Mouse (Mus musculus) erythroblast, adult 5-6 weeks (primary cell): ENCODE data around the gene Fes. TPM values are rescaled to one million over a fixed set of nuclear protein-coding genes. Genes with fewer than 3 reads are reported as not detected.

Experiments
- ATAC-seq: replicated peaks from 2 replicates; pipeline ENCODE4 v1.8.0; 2016; ENCODE audit warnings: moderate number of reproducible peaks, mild to moderate bottlenecking, moderate TSS enrichment, inconsistent platforms; ENCODE audit not compliant: poor library complexity, low FRiP score, severe bottlenecking
- total RNA-seq, 2 experiments: library from RNA; stranded (forward) in 1 of 2; stranded (reverse) in 1 of 2; fragments of 150-400 nt in 1 of 2; fragments of 200-764, 138-1000 nt in 1 of 2; gene quantifications; 2 replicates each; pipeline versions ENCODE4 v1.2.3 to v1.2.4; 2015 to 2017; ENCODE audit warnings: low replicate concordance in 2 of 2

Gene Fes
- total RNA-seq, 2 experiments from 2014 or later: 31.2 to 56.5 TPM

DNA sequence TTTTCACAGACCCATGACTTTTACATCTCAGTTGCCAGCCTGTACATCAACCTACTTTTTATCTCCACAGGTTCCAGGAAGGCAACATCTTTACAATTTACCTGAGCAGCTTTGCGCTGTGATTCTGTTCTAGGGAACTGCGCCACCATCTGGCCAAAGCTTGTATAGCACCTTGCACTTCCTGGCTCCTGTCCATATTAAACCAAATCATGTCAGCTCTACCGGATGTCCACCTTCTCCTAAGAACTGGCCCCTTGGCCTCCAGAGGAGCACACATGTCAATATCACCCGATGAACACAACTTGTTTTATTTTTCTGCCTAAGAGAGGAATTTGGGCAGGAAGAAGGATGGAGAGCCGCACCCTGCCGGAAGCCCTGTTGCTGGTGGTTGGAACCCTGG, 10.3 kb downstream of the Fes start:
- ATAC-seq: peak; percentile 45; the same call in 1 of the 2 replicates

DNA sequence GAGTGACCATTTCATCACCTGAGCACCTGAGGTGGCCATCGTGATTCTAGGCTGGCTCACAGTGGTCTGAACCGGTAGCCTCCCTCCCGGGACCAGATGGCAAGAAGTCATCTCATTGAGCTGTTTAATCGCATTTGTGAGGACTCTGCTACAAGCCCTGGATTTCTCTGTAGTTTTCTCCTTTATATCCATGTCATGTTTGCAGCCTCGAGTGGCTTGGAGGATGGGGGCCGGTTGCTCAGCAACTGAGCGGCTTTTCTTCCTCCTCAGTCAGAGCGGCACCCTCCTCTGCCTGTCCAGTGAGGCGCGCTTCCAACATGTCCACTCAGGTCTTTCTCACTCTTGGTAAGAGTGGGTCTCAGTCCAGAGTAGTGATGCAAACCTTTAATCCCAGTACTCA, 11.6 kb downstream of the Fes start:
- ATAC-seq: no peak

DNA sequence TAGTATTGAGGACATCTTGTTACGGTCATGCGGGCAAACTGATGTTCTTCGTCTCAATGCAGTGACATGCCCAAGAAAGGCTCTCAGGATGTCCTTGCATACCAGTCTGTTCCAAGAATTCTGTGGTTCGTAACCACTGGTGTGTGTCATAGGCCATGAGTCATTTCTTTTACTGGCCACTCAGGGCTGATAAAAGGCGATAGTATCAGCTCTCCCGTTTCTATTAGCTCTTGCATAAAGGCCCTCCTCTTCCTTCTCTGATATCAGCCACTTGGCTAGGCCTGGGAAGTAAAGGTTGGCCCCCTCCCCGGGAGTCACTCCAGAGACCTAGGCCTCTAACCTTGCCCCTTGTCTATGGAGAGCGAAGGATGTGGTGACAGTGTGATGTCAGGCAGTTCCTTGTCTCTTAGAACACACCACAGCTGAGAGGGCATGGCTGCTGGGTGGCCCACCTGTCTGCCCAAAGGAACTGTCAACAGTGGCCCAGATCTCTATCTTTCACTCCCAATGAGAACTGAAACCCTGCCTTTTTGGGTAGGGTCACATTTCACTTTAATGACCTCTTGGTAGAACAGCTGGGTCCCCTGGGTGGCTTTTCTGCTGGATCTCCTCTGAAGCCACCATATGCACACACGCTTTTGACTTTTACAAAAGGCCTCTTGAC, 12.2 kb downstream of the Fes start:
- no peak for ATAC-seq

DNA sequence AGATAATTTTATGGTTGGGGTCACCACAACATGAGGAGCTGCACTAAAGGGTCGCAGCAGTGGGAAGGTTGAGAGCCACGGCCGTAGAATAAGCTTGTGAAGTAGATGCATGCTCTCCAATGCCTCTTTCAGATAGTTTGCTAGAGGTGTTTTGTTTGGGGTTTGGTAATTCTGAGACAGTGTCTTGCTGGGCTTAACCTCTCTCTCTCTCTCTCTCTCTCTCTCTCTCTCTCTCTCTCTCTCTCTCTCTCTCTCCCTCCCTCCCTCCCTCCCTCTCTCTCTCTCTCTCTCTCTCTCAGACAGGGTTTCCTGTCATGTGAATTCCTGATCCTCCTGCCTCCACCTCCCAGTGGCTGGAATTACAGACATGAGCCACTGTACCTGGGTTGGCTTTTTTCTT, 13.0 kb downstream of the Fes start:
- ATAC-seq: no peak

DNA sequence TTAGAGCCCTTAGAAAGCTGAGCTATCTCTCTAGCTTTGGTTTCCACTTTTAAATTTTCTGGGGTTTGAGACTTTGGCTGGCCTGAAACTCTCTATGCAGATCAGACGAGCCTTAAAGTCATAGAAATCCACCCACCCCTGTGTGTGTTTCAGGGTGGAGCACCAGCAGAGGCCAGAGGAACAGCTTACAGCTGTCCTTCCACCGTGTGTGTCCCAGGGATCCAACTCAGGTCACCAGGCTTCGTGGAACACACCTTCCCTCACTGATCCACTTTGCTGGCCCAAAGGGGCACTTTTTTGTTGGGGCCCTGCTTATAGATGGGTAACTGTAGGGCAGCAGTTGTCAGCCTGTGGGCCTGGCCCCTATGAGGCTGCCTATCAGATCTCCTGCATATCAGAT, 13.5 kb downstream of the Fes start:
- no peak for ATAC-seq

DNA sequence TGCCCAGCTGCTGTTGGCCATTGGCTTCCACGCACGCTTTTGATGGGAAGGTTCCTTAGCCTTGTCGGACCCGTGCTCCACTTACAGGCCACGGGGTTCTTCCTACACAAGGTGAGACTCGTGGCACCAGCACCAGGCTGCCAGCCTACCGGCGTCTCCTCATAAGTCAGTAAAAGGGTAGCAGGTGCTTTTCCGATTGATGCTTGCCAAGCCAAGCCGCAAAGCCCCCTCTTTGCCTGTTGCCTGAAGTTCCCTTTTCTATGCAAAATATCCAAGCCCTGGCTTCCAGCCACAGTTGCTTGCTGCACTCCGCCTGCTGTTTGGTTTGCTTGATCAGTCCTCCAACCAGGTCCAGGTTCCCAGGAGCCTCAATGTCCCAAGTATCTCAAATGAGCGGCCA, 13.9 kb downstream of the Fes start:
- ATAC-seq: no peak

DNA sequence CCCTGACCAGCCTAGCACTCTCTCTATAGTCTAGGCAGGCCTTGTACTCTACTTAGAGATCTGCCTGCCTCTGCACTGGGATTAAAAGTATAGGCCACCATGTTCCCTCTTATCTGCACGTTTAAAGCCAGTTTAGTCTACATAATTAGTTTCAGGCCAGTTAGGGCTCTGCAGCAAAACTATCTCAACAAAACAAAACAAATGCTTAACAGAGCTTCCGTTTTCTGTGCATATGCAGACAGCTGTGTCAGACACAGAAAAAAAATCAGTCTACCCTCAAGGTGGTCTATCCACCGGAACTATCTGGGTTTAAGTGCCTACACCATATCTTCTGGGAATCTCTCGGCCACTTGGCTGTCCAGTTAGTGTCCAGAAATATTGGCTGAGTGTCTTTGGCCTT, 14.4 kb downstream of the Fes start:
- ATAC-seq: no peak

DNA sequence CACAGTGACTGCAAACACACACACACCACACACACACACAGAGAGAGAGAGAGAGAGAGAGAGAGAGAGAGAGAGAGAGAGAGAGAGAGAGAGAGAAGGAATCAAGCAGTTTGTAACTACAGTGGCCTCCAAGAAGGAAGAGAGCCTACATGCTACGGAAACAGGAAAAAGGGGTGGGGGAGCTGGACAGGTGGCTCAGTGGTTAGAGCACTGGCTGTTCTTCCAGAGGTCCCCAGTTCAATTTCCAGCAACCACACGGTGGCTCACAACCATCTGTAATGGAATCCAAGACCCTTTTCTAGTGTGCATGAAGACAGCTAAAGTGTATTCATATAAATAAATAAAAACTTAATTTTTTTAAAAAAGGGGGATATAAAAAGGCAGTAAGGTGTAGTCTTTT, 15.1 kb downstream of the Fes start:
- ATAC-seq: no peak

DNA sequence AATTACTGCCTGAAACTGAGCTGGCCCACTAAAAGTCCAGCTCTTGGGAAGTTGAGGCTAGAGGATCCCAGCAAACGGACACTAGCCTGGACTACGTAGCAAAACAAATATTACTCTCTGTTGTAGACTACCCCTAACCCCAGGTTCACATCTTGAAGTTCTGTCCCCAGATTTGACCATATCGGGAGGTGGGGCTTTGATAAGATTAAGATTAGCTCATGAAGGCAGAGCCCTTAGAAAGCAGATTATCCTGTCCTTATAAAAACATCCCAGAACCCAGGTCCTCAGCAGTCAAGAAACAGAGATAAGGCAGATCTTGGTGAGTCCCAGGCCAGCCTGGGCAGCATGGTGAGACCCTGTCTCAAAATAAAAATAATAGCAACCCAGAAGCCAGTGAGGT, 15.6 kb downstream of the Fes start:
- no peak for ATAC-seq

DNA sequence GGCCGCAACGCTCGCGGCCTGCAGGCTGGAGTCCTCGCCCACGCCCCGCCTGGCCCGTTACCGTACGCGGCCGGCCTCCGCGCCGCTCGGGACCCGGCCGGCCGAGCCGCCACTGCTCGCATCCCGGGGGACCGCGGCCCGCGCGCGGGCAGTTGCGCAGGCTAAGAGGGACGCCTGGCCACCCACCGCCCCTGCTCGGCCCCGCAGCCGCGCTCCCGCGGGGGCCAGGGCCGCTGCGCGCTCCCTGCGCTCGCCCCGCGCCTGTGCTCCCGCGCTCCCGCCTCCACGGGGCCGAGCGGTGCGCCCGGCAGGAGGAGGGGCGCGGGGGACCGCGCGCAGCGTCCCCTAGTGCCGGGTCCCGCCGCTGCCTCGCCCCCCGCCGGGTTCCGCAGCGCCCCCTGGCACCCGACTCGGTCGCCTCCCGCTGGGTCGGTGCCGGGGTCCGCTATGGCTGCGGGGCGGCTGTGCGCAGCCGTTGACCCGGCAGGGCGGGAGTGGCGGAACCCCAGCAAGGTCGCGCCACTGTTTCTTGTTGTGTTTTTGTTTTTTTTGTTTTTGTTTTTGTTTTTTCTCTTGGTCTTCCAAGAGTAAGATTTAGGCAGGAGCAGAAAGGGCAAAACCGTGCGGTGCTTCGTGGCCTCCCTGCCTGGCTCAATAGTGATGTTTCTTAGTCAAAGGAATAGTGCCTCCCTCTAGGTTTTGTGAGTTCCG, 16.6 kb downstream of the Fes start, which contains the start of gene Man2a2:
Gene Man2a2 (minus strand): TSS at position 335 of the 711 bp plus-strand sequence.
- no peak for ATAC-seq

DNA sequence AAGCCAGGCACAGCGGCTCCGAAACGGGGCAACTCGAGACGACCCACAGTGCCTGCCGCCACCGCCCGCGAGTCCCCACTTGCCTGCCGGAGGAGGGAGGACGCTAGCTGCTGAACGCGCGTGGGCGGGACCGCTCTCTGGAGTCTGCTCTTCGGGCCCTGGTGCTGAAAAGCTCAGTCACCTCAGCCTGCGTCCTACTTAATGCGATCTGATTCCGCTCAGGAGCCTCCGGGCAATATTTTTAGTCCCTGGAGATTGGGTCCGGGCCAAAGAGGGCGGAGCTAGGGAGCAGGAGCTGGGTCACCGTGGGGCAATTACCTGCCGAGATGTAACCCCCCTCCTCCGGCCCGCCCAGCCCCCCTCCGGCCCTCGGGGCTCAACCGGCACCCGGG, 17.1 kb downstream of the Fes start:
- ATAC-seq: no peak

DNA sequence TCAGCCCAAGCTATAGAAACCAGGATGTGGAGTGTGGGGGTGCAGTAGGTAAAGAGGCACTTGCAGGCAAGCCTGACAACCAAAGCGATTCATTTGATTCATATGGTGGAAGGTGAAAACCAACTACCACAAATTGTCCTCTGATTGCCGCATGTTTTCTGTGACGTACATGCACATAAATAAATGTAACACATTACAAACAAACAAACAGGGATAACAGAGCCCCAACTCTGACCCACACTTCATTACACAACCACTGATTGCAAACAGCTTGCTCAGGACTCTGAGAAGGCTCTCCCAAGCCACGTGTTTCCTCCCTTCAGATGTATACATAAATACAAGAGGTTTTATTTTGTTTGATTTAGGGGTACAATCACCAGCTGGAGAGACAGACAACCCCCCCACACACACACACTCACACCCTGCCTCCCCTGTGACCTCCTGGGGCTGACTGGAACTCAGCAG, 17.7 kb downstream of the Fes start:
- no peak for ATAC-seq

DNA sequence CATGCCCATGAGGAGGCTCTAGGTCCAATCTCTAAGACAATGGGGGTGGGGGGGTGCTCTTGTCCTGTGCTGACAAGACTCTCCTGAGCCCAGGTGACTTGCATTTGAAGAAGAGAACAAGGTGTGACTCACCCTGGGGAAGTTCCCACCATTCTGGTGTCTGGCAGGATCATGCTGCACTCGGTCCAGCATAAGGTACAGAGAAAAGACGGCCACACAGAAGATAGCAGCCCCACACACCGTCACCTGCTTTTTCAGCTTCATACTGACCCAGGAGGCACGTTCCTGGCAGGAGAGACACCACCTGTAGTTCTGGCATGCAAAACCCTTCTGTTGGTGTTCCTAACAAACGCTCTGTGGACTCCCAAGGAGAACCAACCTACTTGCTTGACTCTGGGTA, 18.3 kb downstream of the Fes start:
- no peak for ATAC-seq

DNA sequence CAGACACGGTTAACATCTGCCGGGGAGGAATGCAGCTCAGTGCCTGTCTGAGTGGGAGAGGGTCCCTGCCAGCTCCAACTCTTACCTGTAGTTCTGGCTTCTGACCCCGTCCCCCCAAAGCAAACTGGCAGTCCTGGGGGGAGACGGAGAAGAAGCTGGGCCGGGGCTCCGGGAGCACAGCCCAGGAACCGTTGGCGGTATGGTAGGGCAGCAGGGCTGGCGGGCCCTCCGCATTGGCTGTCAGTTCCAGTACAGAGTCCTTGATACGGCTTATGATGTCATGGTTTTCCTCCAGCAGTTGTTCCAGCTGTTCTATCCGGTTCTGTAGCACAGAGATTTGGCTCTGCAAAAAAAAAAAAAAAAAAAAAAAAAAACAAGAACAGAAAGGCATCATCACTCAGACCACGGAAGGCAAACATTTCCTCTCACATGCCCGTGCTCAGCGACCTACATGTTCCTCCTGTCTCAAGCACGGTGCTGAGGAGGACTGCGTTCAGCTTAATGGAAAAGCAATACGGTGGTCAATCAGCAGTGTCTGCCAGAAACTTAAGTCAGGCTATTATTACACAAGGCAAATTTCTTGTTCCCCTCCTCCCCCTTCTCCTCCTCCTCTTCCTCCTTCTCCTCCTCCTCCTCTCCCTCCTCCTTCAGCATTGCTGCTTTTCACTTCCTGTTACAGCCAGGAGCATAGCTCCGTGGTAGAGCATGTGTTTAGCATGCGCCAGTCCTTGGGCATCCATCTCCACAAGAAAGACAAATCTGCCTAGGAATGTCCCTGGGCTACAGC, 18.9 kb downstream of the Fes start:
- no peak for ATAC-seq

DNA sequence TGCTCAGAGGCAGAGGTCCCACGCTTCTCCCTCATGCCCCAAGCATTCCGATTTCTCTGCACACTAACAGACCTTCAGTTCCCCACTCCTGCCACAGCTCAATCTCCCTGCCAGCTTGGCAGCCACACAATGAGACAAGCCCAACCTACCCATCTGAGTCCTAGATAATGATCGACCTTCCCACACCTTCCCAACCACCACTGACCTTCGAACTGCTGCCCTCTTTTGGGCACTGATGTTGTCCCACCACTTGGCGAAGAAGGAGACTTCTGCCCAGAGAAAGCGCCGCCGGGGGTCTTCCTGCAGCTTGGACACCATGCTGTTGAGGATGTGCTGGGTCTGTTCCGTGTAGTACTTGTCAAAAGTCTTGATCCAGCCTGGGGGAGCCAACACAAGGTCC, 19.7 kb downstream of the Fes start:
- ATAC-seq: no peak

DNA sequence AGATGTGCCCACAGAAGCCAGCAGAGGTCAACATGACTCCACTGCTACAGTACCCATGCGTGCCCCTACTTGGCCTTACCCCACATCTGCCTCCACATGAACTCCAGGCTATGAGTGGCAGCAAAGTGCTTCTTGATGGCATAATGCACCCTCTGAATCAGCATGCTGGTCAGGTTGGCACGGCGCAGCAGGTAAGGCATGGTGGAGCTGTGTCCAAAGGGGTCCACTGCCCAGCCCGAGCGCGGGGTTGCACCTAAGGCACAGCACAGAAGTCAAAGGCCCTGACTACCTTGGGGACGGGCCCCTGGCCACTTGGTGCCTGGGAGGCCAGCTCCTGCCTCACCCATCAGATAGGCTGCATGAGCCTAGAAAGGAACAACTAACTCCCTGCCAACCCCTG, 20.5 kb downstream of the Fes start:
- no peak for ATAC-seq

DNA sequence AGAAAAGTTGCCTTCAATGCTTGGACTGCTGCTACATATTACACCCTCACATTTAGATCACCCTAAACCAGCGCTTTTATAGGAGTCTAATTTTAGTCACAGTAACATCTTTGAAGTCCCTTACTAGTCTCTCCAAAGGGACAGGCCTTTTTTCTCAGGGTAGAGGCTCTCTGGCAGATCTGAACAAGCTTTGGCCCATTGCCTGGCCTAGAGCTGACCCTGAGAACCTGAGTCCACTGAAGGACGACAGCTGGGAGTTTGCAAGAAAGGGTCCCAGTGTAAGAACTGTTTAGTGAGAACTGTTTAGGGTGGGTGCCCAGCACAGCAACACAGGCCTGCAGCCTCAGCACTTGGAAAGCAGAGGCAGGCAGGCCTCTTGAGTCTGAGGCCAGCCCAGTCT, 22.0 kb downstream of the Fes start:
- no peak for ATAC-seq

DNA sequence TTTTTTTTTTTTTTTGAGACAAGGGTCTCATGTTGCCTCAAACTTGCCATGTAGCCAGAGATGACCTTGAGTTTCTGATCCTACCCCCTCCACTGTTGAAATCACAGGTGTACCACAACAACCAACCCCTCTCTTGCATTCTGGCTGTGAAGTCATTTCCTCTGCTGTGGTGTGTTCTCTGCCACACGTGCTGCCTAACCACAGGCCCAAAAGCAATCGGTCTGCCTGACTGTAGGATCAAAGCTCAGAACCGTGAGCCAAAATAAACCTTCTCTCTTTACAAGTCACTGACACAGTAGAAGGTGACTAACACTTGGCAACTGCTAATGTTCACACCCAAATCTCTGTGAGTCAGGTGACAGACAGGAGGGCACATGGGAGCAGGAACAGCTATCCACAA, 27.3 kb downstream of the Fes start:
- no peak for ATAC-seq

DNA sequence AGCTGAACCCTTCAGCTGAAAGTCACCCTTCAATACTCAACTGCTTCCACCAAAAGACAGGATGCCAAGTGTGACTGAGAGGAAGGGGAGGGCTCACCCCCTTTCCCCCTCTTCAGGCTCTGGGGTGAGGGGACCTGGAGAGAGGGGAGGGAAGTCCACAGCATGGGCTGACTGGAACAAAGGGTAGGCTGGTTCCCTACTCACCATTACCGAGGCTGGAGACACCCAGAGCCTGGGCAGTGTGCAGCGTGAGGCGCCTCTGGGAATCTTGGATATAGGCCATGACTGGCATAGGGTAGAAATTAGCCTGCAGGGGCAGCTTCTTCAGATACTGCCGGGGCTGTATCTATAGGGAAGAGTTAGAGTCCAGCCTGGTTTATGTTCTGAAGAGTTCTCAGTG, 29.7 kb downstream of the Fes start:
- no peak for ATAC-seq

DNA sequence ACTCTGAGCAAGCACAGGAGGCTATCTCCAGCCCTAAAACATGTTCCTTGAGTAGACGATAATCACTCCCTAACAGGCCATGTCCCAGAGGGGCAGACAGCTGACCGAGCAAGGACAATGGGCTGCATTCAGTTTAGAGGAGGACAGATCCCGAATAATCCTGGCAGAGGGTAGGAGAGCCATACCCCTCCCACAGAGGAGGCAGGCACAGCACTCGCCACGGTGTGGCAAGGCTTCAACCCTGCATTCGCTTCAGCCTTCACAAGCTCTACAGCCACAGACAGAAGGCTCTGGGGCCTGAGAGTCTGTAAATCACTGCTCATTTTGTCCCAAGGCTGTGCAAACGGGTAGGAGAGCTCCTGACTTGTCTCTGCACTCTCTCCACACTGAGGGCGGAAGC, 30.6 kb downstream of the Fes start:
- ATAC-seq: no peak

DNA sequence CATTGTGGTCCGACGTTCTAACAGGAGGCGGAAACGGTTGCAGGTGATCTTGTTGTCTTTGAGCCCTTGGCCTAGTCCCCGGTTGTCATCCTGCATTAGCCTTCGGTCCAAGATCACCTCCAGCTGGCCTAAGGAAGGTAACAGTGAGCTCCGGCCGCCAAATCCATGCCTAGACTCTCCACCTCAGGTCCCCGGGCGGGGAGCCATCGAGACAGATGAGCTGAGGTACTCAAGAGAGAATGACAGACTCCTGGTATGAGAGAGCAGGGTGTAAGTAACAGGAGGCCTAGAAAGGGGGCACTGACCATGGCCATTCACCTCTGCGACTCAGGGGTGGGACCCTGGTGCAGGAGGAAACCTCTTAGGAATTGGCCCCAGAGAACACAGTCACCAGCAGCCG, 31.4 kb downstream of the Fes start:
- no peak for ATAC-seq
